Mouse (Mus musculus) ES-E14 (cell line): ENCODE measurements around the gene Prkcz. TPM values are rescaled to one million over a fixed set of nuclear protein-coding genes. Genes with fewer than 3 reads are reported as not detected.

Source experiments
- DNase-seq: peaks from one replicate; pipeline ENCODE4 v3.0.0-alpha.2; 2013; ENCODE audit warnings: low read depth, low spot score
- H3K27ac ChIP-seq: 2 replicates; pipeline ENCODE4 v1.5.1; 2012; ENCODE audit warnings: low read depth, mild to moderate bottlenecking, low read length, moderate library complexity, mixed read lengths; ENCODE audit not compliant: poor library complexity, insufficient read depth, severe bottlenecking
- H3K36me3 ChIP-seq: 2 replicates; pipeline ENCODE4 v1.6.1; 2012; ENCODE audit warnings: mild to moderate bottlenecking, low read length, moderate library complexity, mixed read lengths; ENCODE audit not compliant: control insufficient read depth, poor library complexity, insufficient read depth, severe bottlenecking
- H3K4me1 ChIP-seq, 2 experiments: fragments of 150-350 bp in 1 of 2; sonication (generic) in 1 of 2; 2 replicates each; pipeline ENCODE4 v1.6.1; 2012; ENCODE audit warnings: low read length in 2 of 2, mild to moderate bottlenecking in 1 of 2, mixed read lengths in 1 of 2; ENCODE audit not compliant: control insufficient read depth in 2 of 2, insufficient read depth in 2 of 2, poor library complexity in 1 of 2
- H3K4me3 ChIP-seq, 2 experiments: fragments of 150-350 bp in 1 of 2; sonication (generic) in 1 of 2; 2 replicates each; pipeline ENCODE4 v1.5.1; 2012; ENCODE audit warnings: low read length in 2 of 2, low read depth in 1 of 2, mild to moderate bottlenecking in 1 of 2, mixed read lengths in 1 of 2; ENCODE audit not compliant: insufficient read depth in 1 of 2, poor library complexity in 1 of 2, severe bottlenecking in 1 of 2
- H3K9ac ChIP-seq: 2 replicates; pipeline ENCODE4 v1.6.1; 2012; ENCODE audit warnings: low read depth, mild to moderate bottlenecking, low read length, mixed read lengths; ENCODE audit not compliant: poor library complexity, insufficient read depth, severe bottlenecking
- H3K9me3 ChIP-seq: fragments of 150-350 bp; sonication (generic); 2 replicates; pipeline ENCODE4 v1.6.1; 2012; ENCODE audit warnings: low read depth, mild to moderate bottlenecking, low read length; ENCODE audit not compliant: control insufficient read depth, insufficient read depth
- CHD2 ChIP-seq: IDR thresholded peaks from 2 replicates; pipeline ENCODE4 v1.6.1; 2014; ENCODE audit warnings: mild to moderate bottlenecking, low read depth, low read length, inconsistent platforms
- HCFC1 ChIP-seq: IDR thresholded peaks from 2 replicates; pipeline ENCODE4 v1.6.1; 2012; ENCODE audit warnings: low read length, inconsistent platforms, borderline replicate concordance; ENCODE audit not compliant: insufficient read depth
- MAFK ChIP-seq: IDR thresholded peaks from 2 replicates; pipeline ENCODE4 v1.6.1; 2014; ENCODE audit warnings: mild to moderate bottlenecking, low read depth, low read length, inconsistent platforms; ENCODE audit not compliant: insufficient read depth
- ZC3H11A ChIP-seq: IDR thresholded peaks from 2 replicates; pipeline ENCODE4 v1.6.1; 2012; ENCODE audit warnings: low read depth, mild to moderate bottlenecking, inconsistent platforms, low read length, borderline replicate concordance
- ZNF384 ChIP-seq: IDR thresholded peaks from 2 replicates; pipeline ENCODE4 v1.6.1; 2012; ENCODE audit warnings: low read depth, low read length, inconsistent platforms
- in situ Hi-C, 2 experiments: fragments of 600-800 bp; cut with MboI; formaldehyde crosslinking; loops; one replicate each; pipeline ENCODE4 v1.15.1; 2025; ENCODE audit warnings: low sequenced_read_pairs in 2 of 2, inconsistent platforms in 1 of 2; ENCODE audit not compliant: unreplicated experiment in 2 of 2
- total RNA-seq: library from RNA; depleted of rRNA; stranded (reverse); fragments of 300-350 nt; gene quantifications from 2 replicates; pipeline ENCODE4 v1.2.3, GENCODE M21; 2012

Prkcz gene
- total RNA-seq, 1 experiment = 17.0 TPM

GRCm38 (mm10) chr4:155301098-155301447, 60.1 kb downstream of the Prkcz start:
- no peak overlapping the region; the same call in 1 of the 2 replicates for H3K9ac ChIP-seq
- H3K4me1 ChIP-seq = peaks cover 0 to 14% of the 10 kb centered on the region in 2 experiments; a peak in 1 of 4 replicates
- no peak overlapping the region for H3K4me3 ChIP-seq
- no peaks in the 10 kb centered on the region for H3K36me3 ChIP-seq
- in situ Hi-C loops = no loop called here
- H3K27ac ChIP-seq = no peak overlapping the region
- no peaks in the 10 kb centered on the region for H3K9me3 ChIP-seq
- no peak for TF ChIP-seq HCFC1
- no peak for TF ChIP-seq MAFK
- no peak for TF ChIP-seq ZC3H11A
- TF ChIP-seq ZNF384 = no peak
- TF ChIP-seq CHD2 = no peak
- DNase-seq = no peak

- Histone ChIP-seq H3K9me3 (no peaks in the 10 kb centered on the region), H3K36me3 (no peaks in the 10 kb centered on the region), H3K9ac (no peak overlapping the region; the same call in 1 of the 2 replicates), H3K4me1 (peaks cover 0 to 14% of the 10 kb centered on the region in 2 experiments; a peak in 1 of 4 replicates), H3K27ac (no peak overlapping the region), H3K4me3 (no peak overlapping the region)
- no peak for TF ChIP-seq ZNF384
- no peak for TF ChIP-seq CHD2
- no peak for TF ChIP-seq ZC3H11A
- TF ChIP-seq MAFK = no peak
- TF ChIP-seq HCFC1 = no peak
- no peak for DNase-seq
- in situ Hi-C loops = no loop called here
Measured at GRCm38 (mm10) chr4:155300421-155301097, 60.6 kb downstream of the Prkcz start.

GRCm38 (mm10) chr4:155298826-155299225, 62.3 kb downstream of the Prkcz start:
- Histone ChIP-seq H3K9ac (no peak overlapping the region), H3K9me3 (no peaks in the 10 kb centered on the region), H3K4me3 (no peak overlapping the region), H3K36me3 (no peaks in the 10 kb centered on the region), H3K27ac (no peak overlapping the region), H3K4me1 (peaks cover 0 to 19% of the 10 kb centered on the region in 2 experiments; a peak in 2 of 4 replicates)
- TF ChIP-seq ZC3H11A (no peak), MAFK (no peak), CHD2 (no peak), HCFC1 (no peak), ZNF384 (no peak)
- in situ Hi-C loops = no loop called here
- no peak for DNase-seq

- peaks cover 0 to 25% of the 10 kb centered on the region in 2 experiments; a peak in 2 of 4 replicates for H3K4me1 ChIP-seq
- in situ Hi-C loops = no loop called here
- no peak overlapping the region for H3K4me3 ChIP-seq
- no peak overlapping the region for H3K9ac ChIP-seq
- H3K36me3 ChIP-seq = peaks cover under 1% of the 10 kb centered on the region; the same call in 1 of the 2 replicates
- no peak for DNase-seq
- H3K27ac ChIP-seq = no peak overlapping the region
- TF ChIP-seq CHD2 (no peak), MAFK (no peak), HCFC1 (no peak), ZNF384 (no peak), ZC3H11A (no peak)
- no peaks in the 10 kb centered on the region for H3K9me3 ChIP-seq
Measured at GRCm38 (mm10) chr4:155297057-155297456, 64.1 kb downstream of the Prkcz start.

- Histone ChIP-seq H3K4me3 (no peak overlapping the region), H3K4me1 (peaks cover 0 to 31% of the 10 kb centered on the region in 2 experiments; a peak in 3 of 4 replicates), H3K27ac (no peak overlapping the region), H3K36me3 (peaks cover 3% of the 10 kb centered on the region; the same call in 1 of the 2 replicates), H3K9me3 (no peaks in the 10 kb centered on the region), H3K9ac (no peak overlapping the region)
- in situ Hi-C loops = no loop called here
- DNase-seq = no peak
- TF ChIP-seq MAFK = no peak
- TF ChIP-seq HCFC1 = no peak
- no peak for TF ChIP-seq CHD2
- TF ChIP-seq ZNF384 = no peak
Measured at GRCm38 (mm10) chr4:155295996-155296395, 65.2 kb downstream of the Prkcz start.
